In genomic region chr13:24337874-24338273, GRCm38 (mm10) we compare ENCODE assay signal across 9 mouse cellular contexts. TPM values are rescaled to one million over a fixed set of nuclear protein-coding genes. Genes with fewer than 3 reads are reported as not detected.
A peak's percentile ranks its signal among the peaks of the same experiment; 100 is the strongest.
DNase-seq lines count a peak whose midpoint lies in the region; ATAC-seq and TF ChIP-seq lines count a peak whose summit lies in the region.
"Had no signal": no experiment of that assay in that cellular context is flagged by ENCODE, and none has a peak within 500 bp of the region (broad histone marks: within the 10 kb centered on the region; RNA-seq: fewer than 3 reads in every experiment).

No protein-coding gene starts in this region.

- 39% methylated on average over 3 of the region's 3 CpGs for WGBS in heart, adult 2 months
- 50% methylated on average over 3 of the region's 3 CpGs for WGBS in heart, embryonic 12.5 days
- 44% methylated on average over 3 of the region's 3 CpGs for WGBS in intestine, postnatal 0 days

- TF ChIP-seq CTCF in heart, adult 2 months (IDR thresholded peaks at IDR 0.05) = peak; percentile 67
- peak; percentile 46; the same call in 1 of the 2 replicates for TF ChIP-seq CTCF in brain, embryonic 14.5 days (IDR thresholded peaks at IDR 0.05; ENCODE audit: borderline replicate concordance, extremely low read depth, insufficient read depth, insufficient read length)
- TF ChIP-seq CTCF in intestine, postnatal 0 days (IDR thresholded peaks at IDR 0.05; ENCODE audit: low read depth) = peak; percentile 76

- peaks cover 3% of the 10 kb centered on the region for H3K36me3 ChIP-seq in heart, adult 2 months (ENCODE audit: control insufficient read depth, insufficient read depth, low read length)
- no peaks in the 10 kb centered on the region for H3K36me3 ChIP-seq in heart, embryonic 12.5 days
- no peaks in the 10 kb centered on the region for H3K36me3 ChIP-seq in intestine, postnatal 0 days (ENCODE audit: control insufficient read depth, insufficient read depth)
- H3K36me3 ChIP-seq: lung, embryonic 15.5 days had no signal

- no peaks in the 10 kb centered on the region for H3K79me2 ChIP-seq in heart, adult 2 months (replicated peaks; ENCODE audit: control insufficient read depth, insufficient read depth, low read length)

- H3K9ac ChIP-seq in heart, adult 2 months (ENCODE audit: low read depth, low read length) = no peak overlapping the region
- H3K9ac ChIP-seq in heart, embryonic 12.5 days = no peak overlapping the region
- H3K9ac ChIP-seq in intestine, postnatal 0 days (ENCODE audit: low read depth, low read length) = no peak overlapping the region
- H3K9ac ChIP-seq: lung, embryonic 15.5 days had no signal

- no peak for ATAC-seq in heart, embryonic 12.5 days (ENCODE audit: insufficient number of reproducible peaks, low FRiP score)
- ATAC-seq in intestine, postnatal 0 days = no peak
- ATAC-seq in monocyte, adult 5-6 weeks (replicated peaks; ENCODE audit: insufficient number of reproducible peaks, low FRiP score, low TSS enrichment, poor library complexity, severe bottlenecking) = peak; percentile 57; the same call in 1 of the 2 replicates

- no peak overlapping the region for H3K4me2 ChIP-seq in heart, embryonic 12.5 days
- no peak overlapping the region for H3K4me2 ChIP-seq in intestine, postnatal 0 days (replicated peaks; ENCODE audit: low read depth)
- H3K4me2 ChIP-seq: lung, embryonic 15.5 days had no signal

- H3K9me3 ChIP-seq in heart, embryonic 12.5 days (replicated peaks) = no peaks in the 10 kb centered on the region
- H3K9me3 ChIP-seq in intestine, postnatal 0 days (ENCODE audit: control insufficient read depth) = no peaks in the 10 kb centered on the region
- H3K9me3 ChIP-seq: lung, embryonic 15.5 days had no signal

- peak in 1 of 2 experiments; percentile 43 for DNase-seq in heart, adult 2 months
- peak; percentile 55 for DNase-seq in CD4-positive helper T cell, adult 2 months (ENCODE audit: low read depth, low spot score)
- peak; percentile 37 for DNase-seq in brain, embryonic 14.5 days (ENCODE audit: low read depth)
- no peak for DNase-seq in right cerebral cortex, postnatal 10 days (ENCODE audit: low spot score in 2 of 2)
- no peak for DNase-seq in left cerebral cortex, postnatal 10 days (ENCODE audit: extremely low spot score in 1 of 2, low spot score in 2 of 2)

- peak overlapping the region; percentile 69 for H3K27ac ChIP-seq in heart, adult 2 months
- H3K27ac ChIP-seq in heart, embryonic 12.5 days (ENCODE audit: poor library complexity, severe bottlenecking) = no peak overlapping the region
- H3K27ac ChIP-seq in intestine, postnatal 0 days (ENCODE audit: low read depth, low read length) = no peak overlapping the region
- H3K27ac ChIP-seq: lung, embryonic 15.5 days had no signal

- no peak overlapping the region for H3K4me3 ChIP-seq in heart, adult 2 months
- H3K4me3 ChIP-seq in heart, embryonic 12.5 days = no peak overlapping the region
- H3K4me3 ChIP-seq in intestine, postnatal 0 days (ENCODE audit: low read depth, low read length) = no peak overlapping the region
- H3K4me3 ChIP-seq: lung, embryonic 15.5 days had no signal

- no peak for TF ChIP-seq POLR2A in heart, adult 2 months (IDR thresholded peaks at IDR 0.05; ENCODE audit: insufficient read depth, low read depth, low read length)
- no peak for TF ChIP-seq POLR2A in brain, embryonic 14.5 days (IDR thresholded peaks at IDR 0.05; ENCODE audit: borderline replicate concordance, extremely low read depth, insufficient read depth, insufficient read length, poor library complexity, severe bottlenecking)

- no peak for TF ChIP-seq EP300 in heart, adult 2 months (IDR thresholded peaks at IDR 0.05; ENCODE audit: insufficient read depth, low read depth, low read length)

- intact Hi-C loops in heart, adult 2 months (cut with DNase I) = loop anchor here (5.0 to 10.0 kb wide), 3 partner anchors 39 to 349 kb away; no protein-coding TSS in a partner anchor
- intact Hi-C loops in left cerebral cortex, postnatal 10 days (cut with DNase I) = loop anchor here (5.0 kb wide), 1 partner anchor 349 kb away; no protein-coding TSS in a partner anchor

- H3K4me1 ChIP-seq in heart, adult 2 months (ENCODE audit: control insufficient read depth, insufficient read depth, low read length) = peaks cover 14% of the 10 kb centered on the region
- H3K4me1 ChIP-seq in heart, embryonic 12.5 days (replicated peaks) = no peaks in the 10 kb centered on the region
- H3K4me1 ChIP-seq in intestine, postnatal 0 days (replicated peaks; ENCODE audit: control insufficient read depth, insufficient read depth, low read length) = 0 out of 2 replicates have a peak, but pooled peaks cover 4% of the 10 kb centered on the region

- H3K27me3 ChIP-seq in heart, adult 2 months (ENCODE audit: control insufficient read depth, insufficient read depth, low read length) = no peaks in the 10 kb centered on the region
- no peaks in the 10 kb centered on the region for H3K27me3 ChIP-seq in heart, embryonic 12.5 days (replicated peaks)
- H3K27me3 ChIP-seq in intestine, postnatal 0 days (replicated peaks; ENCODE audit: control insufficient read depth, insufficient read depth, low read length) = no peaks in the 10 kb centered on the region
- H3K27me3 ChIP-seq: lung, embryonic 15.5 days had no signal

RNA-seq across cellular contexts. Expression of gene Cmah, which starts 10.7 kb away (rescaled TPM):
- total RNA-seq in heart, adult 2 months (2021) = 1 to 10 TPM; 2.7 to 4.0 TPM
- polyA plus RNA-seq in heart, adult 2 months (2012; rRNA removed) = 0.84 and 1.4 TPM in 2 replicates
- 0.24 and 0.28 TPM in 2 replicates for polyA plus RNA-seq in heart, embryonic 12.5 days (2016; fragmentation: Nextera tagmentation; extraction: Ambion mirVana)
- 0.08 and 0.19 TPM in 2 replicates for polyA plus RNA-seq in brain, embryonic 14.5 days (2012; rRNA removed)
- 0.60 and 1.4 TPM in 2 replicates for polyA plus RNA-seq in intestine, postnatal 0 days (2015; fragmentation: Nextera tagmentation; extraction: Ambion mirVana)
- total RNA-seq in monocyte, adult 5-6 weeks (2017) = 25.3 to 56.5 TPM (median 45.1 TPM) in 3 replicates
- under 1 TPM; 0.13 to 0.22 TPM for total RNA-seq in left cerebral cortex, postnatal 10 days (2021)

RNA-seq across cellular contexts. Expression of gene Carmil1, which starts 57.3 kb away (rescaled TPM):
- 1 to 10 TPM; 4.4 to 6.9 TPM for total RNA-seq in heart, adult 2 months (2021)
- polyA plus RNA-seq in heart, adult 2 months (2012; rRNA removed) = 1.2 and 1.4 TPM in 2 replicates
- polyA plus RNA-seq in heart, embryonic 12.5 days (2016; fragmentation: Nextera tagmentation; extraction: Ambion mirVana) = 12.0 and 12.4 TPM in 2 replicates
- polyA plus RNA-seq in brain, embryonic 14.5 days (2012; rRNA removed) = 15.1 and 20.1 TPM in 2 replicates
- 25.6 and 25.9 TPM in 2 replicates for polyA plus RNA-seq in intestine, postnatal 0 days (2015; fragmentation: Nextera tagmentation; extraction: Ambion mirVana)
- total RNA-seq in monocyte, adult 5-6 weeks (2017) = 6.1 to 11.9 TPM (median 11.5 TPM) in 3 replicates
- 10 to 100 TPM; 47.6 to 52.3 TPM for total RNA-seq in left cerebral cortex, postnatal 10 days (2021)

Comparison
In these comparisons a context has a peak if more than half of its experiments do, and no peak if none do; other contexts are left out.
1. DNase-seq: peak in CD4-positive helper T cell, adult 2 months (single experiment) and brain, embryonic 14.5 days (single experiment); none in right cerebral cortex, postnatal 10 days (0 of 2) and left cerebral cortex, postnatal 10 days (0 of 2).
2. Peak in every context shown above with its lines, with median percentiles within 50 percentile points of each other: CTCF ChIP-seq.